Mouse (Mus musculus) liver, embryonic 12.5 days (tissue): ENCODE results near the gene Dyrk1a. TPM values are rescaled to one million over a fixed set of nuclear protein-coding genes. Genes with fewer than 3 reads are reported as not detected.

ENCODE experiments used
- ATAC-seq: fragments of 200-750 bp; cut with Nextera tagmentation; 2 replicates; pipeline ENCODE4 v1.8.0; 2017; ENCODE audit warnings: moderate number of reproducible peaks, mild to moderate bottlenecking, moderate library complexity
- H3K27ac ChIP-seq: fragments of 300-500 bp; sonication (generic); 2 replicates; pipeline ENCODE4 v1.5.1; 2016; ENCODE audit warnings: mild to moderate bottlenecking
- H3K27me3 ChIP-seq: fragments of 300-500 bp; sonication (generic); replicated peaks from 2 replicates; pipeline ENCODE4 v1.6.1; 2016; ENCODE audit warnings: mild to moderate bottlenecking, moderate library complexity
- H3K36me3 ChIP-seq: fragments of 300-500 bp; sonication (generic); 2 replicates; pipeline ENCODE4 v1.6.1; 2016; ENCODE audit warnings: mild to moderate bottlenecking, moderate library complexity
- H3K4me1 ChIP-seq: fragments of 300-500 bp; sonication (generic); 2 replicates; pipeline ENCODE4 v1.6.1; 2016
- H3K4me2 ChIP-seq: fragments of 300-500 bp; sonication (generic); 2 replicates; pipeline ENCODE4 v1.6.1; 2016; ENCODE audit warnings: mild to moderate bottlenecking, moderate library complexity
- H3K4me3 ChIP-seq: fragments of 300-500 bp; sonication (generic); 2 replicates; pipeline ENCODE4 v1.5.1; 2016; ENCODE audit warnings: mild to moderate bottlenecking, moderate library complexity
- H3K9ac ChIP-seq: fragments of 300-500 bp; sonication (generic); 2 replicates; pipeline ENCODE4 v1.6.1; 2016; ENCODE audit warnings: mild to moderate bottlenecking, moderate library complexity
- H3K9me3 ChIP-seq: fragments of 300-500 bp; sonication (generic); replicated peaks from 2 replicates; pipeline ENCODE4 v1.6.1; 2016; ENCODE audit warnings: mild to moderate bottlenecking, moderate library complexity
- WGBS: fragments of 180-500 bp; shearing (Covaris S2); methylation state at CpG from one replicate; pipeline ENCODE4 v1.1.7; 2016; ENCODE audit not compliant: insufficient replicate concordance; 5-methylcytosine and 5-hydroxymethylcytosine counted together
- polyA plus RNA-seq: library from polyadenylated mRNA; unstranded; fragments of >200 nt; fragmentation: Nextera tagmentation; extraction: Ambion mirVana; gene quantifications from 2 replicates; pipeline ENCODE4 v1.2.1, GENCODE M21; 2016

Dyrk1a gene
- polyA plus RNA-seq, 1 experiment from 2014 or later = 4.8 TPM

- H3K9ac ChIP-seq = no peak overlapping the region
- 18% methylated on average over 5 of the region's 5 CpGs for WGBS
- H3K36me3 ChIP-seq = no peaks in the 10 kb centered on the region
- H3K9me3 ChIP-seq = no peaks in the 10 kb centered on the region
- peaks cover 4% of the 10 kb centered on the region; the same call in 1 of the 2 replicates for H3K27me3 ChIP-seq
- peaks cover 27% of the 10 kb centered on the region for H3K4me1 ChIP-seq
- H3K4me3 ChIP-seq = no peak overlapping the region
- H3K27ac ChIP-seq = peak overlapping the region; percentile 66; the same call in 1 of the 2 replicates
- ATAC-seq = 0 out of 2 replicates have a peak, but pooled peaks have one; percentile 28
- peak overlapping the region; percentile 17 for H3K4me2 ChIP-seq
Measured at GRCm38 (mm10) chr16:94560618-94561017, 9.2 kb upstream of the Dyrk1a start.

GRCm38 (mm10) chr16:94566124-94566523, 3.7 kb upstream of the Dyrk1a start:
- no peak for ATAC-seq
- Histone ChIP-seq H3K4me1 (peaks cover 11% of the 10 kb centered on the region), H3K27me3 (no peaks in the 10 kb centered on the region), H3K36me3 (no peaks in the 10 kb centered on the region), H3K27ac (no peak overlapping the region), H3K9ac (no peak overlapping the region), H3K4me2 (no peak overlapping the region), H3K4me3 (no peak overlapping the region), H3K9me3 (no peaks in the 10 kb centered on the region)
- WGBS = 40% methylated on average over 8 of the region's 8 CpGs

GRCm38 (mm10) chr16:94566834-94567585, 2.8 kb upstream of the Dyrk1a start:
- no peak for ATAC-seq
- Histone ChIP-seq H3K4me1 (peaks cover 19% of the 10 kb centered on the region), H3K9me3 (no peaks in the 10 kb centered on the region), H3K36me3 (no peaks in the 10 kb centered on the region), H3K9ac (no peak overlapping the region), H3K27ac (no peak overlapping the region), H3K4me3 (no peak overlapping the region), H3K4me2 (no peak overlapping the region), H3K27me3 (no peaks in the 10 kb centered on the region)
- WGBS = 82% methylated on average over 11 of the region's 11 CpGs

- H3K4me1 ChIP-seq = peaks cover 26% of the 10 kb centered on the region
- peak overlapping the region; percentile 80 for H3K4me2 ChIP-seq
- H3K9me3 ChIP-seq = no peaks in the 10 kb centered on the region
- H3K27me3 ChIP-seq = no peaks in the 10 kb centered on the region
- no peaks in the 10 kb centered on the region for H3K36me3 ChIP-seq
- no peak overlapping the region for H3K27ac ChIP-seq
- no peak for ATAC-seq
- WGBS = 67% methylated on average over 5 of the region's 5 CpGs
- peak overlapping the region; percentile 96 for H3K4me3 ChIP-seq
- peak overlapping the region; percentile 96; the same call in 1 of the 2 replicates for H3K9ac ChIP-seq
Measured at GRCm38 (mm10) chr16:94567751-94568150, 2.1 kb upstream of the Dyrk1a start.

- H3K27ac ChIP-seq = peak overlapping the region; percentile 100
- 7% methylated on average over 53 of the region's 53 CpGs for WGBS
- peak overlapping the region; percentile 96 for H3K4me3 ChIP-seq
- H3K9ac ChIP-seq = peak overlapping the region; percentile 96
- no peak for ATAC-seq
- no peaks in the 10 kb centered on the region for H3K27me3 ChIP-seq
- peak overlapping the region; percentile 80 for H3K4me2 ChIP-seq
- no peaks in the 10 kb centered on the region for H3K9me3 ChIP-seq
- peaks cover 34% of the 10 kb centered on the region for H3K4me1 ChIP-seq
- no peaks in the 10 kb centered on the region for H3K36me3 ChIP-seq
Measured at GRCm38 (mm10) chr16:94568335-94569228, 1.2 kb upstream of the Dyrk1a start.

- Histone ChIP-seq H3K27me3 (no peaks in the 10 kb centered on the region), H3K4me3 (peak overlapping the region; percentile 96), H3K4me2 (peak overlapping the region; percentile 80), H3K9me3 (no peaks in the 10 kb centered on the region), H3K9ac (peak overlapping the region; percentile 96), H3K4me1 (peaks cover 49% of the 10 kb centered on the region), H3K27ac (peak overlapping the region; percentile 100), H3K36me3 (peaks cover 1% of the 10 kb centered on the region; the same call in 1 of the 2 replicates)
- under 1% methylated on average over 34 of the region's 88 CpGs for WGBS
- ATAC-seq = peak; percentile 60
Measured at GRCm38 (mm10) chr16:94570361-94571041, 691 bp downstream of the Dyrk1a start.

- H3K4me1 ChIP-seq = peaks cover 57% of the 10 kb centered on the region
- peak overlapping the region; percentile 100 for H3K27ac ChIP-seq
Measured at GRCm38 (mm10) chr16:94571111-94571993, 1.5 kb downstream of the Dyrk1a start.

GRCm38 (mm10) chr16:94572422-94572821, 2.6 kb downstream of the Dyrk1a start:
- peak overlapping the region; percentile 34; the same call in 1 of the 2 replicates for H3K4me3 ChIP-seq
- 0 out of 2 replicates have a peak overlapping the region, but pooled peaks have one; percentile 49 for H3K27ac ChIP-seq
- peaks cover 66% of the 10 kb centered on the region for H3K4me1 ChIP-seq
- no peaks in the 10 kb centered on the region for H3K27me3 ChIP-seq
- H3K4me2 ChIP-seq = peak overlapping the region; percentile 80
- H3K9me3 ChIP-seq = no peaks in the 10 kb centered on the region
- H3K9ac ChIP-seq = peak overlapping the region; percentile 22
- 26% methylated on average over 2 of the region's 2 CpGs for WGBS
- no peak for ATAC-seq
- peaks cover 5% of the 10 kb centered on the region; the same call in 1 of the 2 replicates for H3K36me3 ChIP-seq

More at GRCm38 (mm10) chr16:94571111-94571993, 1.5 kb downstream of the Dyrk1a start:
- no peaks in the 10 kb centered on the region for H3K9me3 ChIP-seq
- H3K36me3 ChIP-seq = peaks cover 5% of the 10 kb centered on the region; the same call in 1 of the 2 replicates
- peak overlapping the region; percentile 96 for H3K9ac ChIP-seq
- WGBS = 22% methylated on average over 10 of the region's 10 CpGs
- peak; percentile 18 for ATAC-seq
- no peaks in the 10 kb centered on the region for H3K27me3 ChIP-seq
- peak overlapping the region; percentile 96 for H3K4me3 ChIP-seq
- peak overlapping the region; percentile 80 for H3K4me2 ChIP-seq

- WGBS = 78% methylated on average over 3 of the region's 3 CpGs
- Histone ChIP-seq H3K4me3 (no peak overlapping the region), H3K9ac (no peak overlapping the region), H3K36me3 (peaks cover 5% of the 10 kb centered on the region; the same call in 1 of the 2 replicates), H3K4me1 (peaks cover 73% of the 10 kb centered on the region), H3K27me3 (no peaks in the 10 kb centered on the region), H3K27ac (no peak overlapping the region), H3K4me2 (peak overlapping the region; percentile 14; the same call in 1 of the 2 replicates), H3K9me3 (no peaks in the 10 kb centered on the region)
- no peak for ATAC-seq
Measured at GRCm38 (mm10) chr16:94574025-94574717, 4.4 kb downstream of the Dyrk1a start.

GRCm38 (mm10) chr16:94574718-94575094, 4.9 kb downstream of the Dyrk1a start:
- Histone ChIP-seq H3K9ac (no peak overlapping the region), H3K27me3 (no peaks in the 10 kb centered on the region), H3K4me2 (peak overlapping the region; percentile 14; the same call in 1 of the 2 replicates), H3K36me3 (peaks cover 5% of the 10 kb centered on the region; the same call in 1 of the 2 replicates), H3K9me3 (no peaks in the 10 kb centered on the region), H3K4me1 (peaks cover 78% of the 10 kb centered on the region), H3K27ac (no peak overlapping the region), H3K4me3 (no peak overlapping the region)
- no peak for ATAC-seq
